8 mouse cellular contexts compared by ENCODE assay signal in genomic region chr2:125723408-125724085, GRCm38 (mm10). TPM values are rescaled to one million over a fixed set of nuclear protein-coding genes. Genes with fewer than 3 reads are reported as not detected.
DNase-seq lines count a peak whose midpoint lies in the region; ATAC-seq and TF ChIP-seq lines count a peak whose summit lies in the region.

No protein-coding gene starts in this region.

- DNase-seq in left cerebral cortex, adult 2 months (ENCODE audit: extremely low spot score in 1 of 2, low spot score in 2 of 2): peak; percentile 36 to 42
- DNase-seq in left cerebral cortex, adult 11 months (ENCODE audit: low spot score): no peak
- peak; percentile 58 for DNase-seq in cerebellum, adult 8-10 months
- peak; percentile 40 for DNase-seq in gastrocnemius, adult 18-20 months (ENCODE audit: low spot score)
- peak; percentile 76 for DNase-seq in hindbrain, postnatal 0 days (ENCODE audit: low spot score)

- H3K27me3 ChIP-seq in hindbrain, postnatal 0 days (ENCODE audit: insufficient read depth, low read length): no peaks in the 10 kb centered on the region
- H3K27me3 ChIP-seq in limb, embryonic 12.5 days: peaks cover 46% of the 10 kb centered on the region
- H3K27me3 ChIP-seq in midbrain, embryonic 12.5 days: peaks cover 70% of the 10 kb centered on the region
- peaks cover 2% of the 10 kb centered on the region; the same call in 1 of the 2 replicates for H3K27me3 ChIP-seq in testis, adult 2 months (ENCODE audit: control insufficient read depth, insufficient read depth, low read length)

- WGBS in hindbrain, postnatal 0 days: under 1% methylated on average over 32 of the region's 34 CpGs
- under 1% methylated on average over 34 of the region's 34 CpGs for WGBS in limb, embryonic 12.5 days
- under 1% methylated on average over 34 of the region's 34 CpGs for WGBS in midbrain, embryonic 12.5 days

- H3K36me3 ChIP-seq in hindbrain, postnatal 0 days (ENCODE audit: insufficient read depth, low read length): no peaks in the 10 kb centered on the region
- no peaks in the 10 kb centered on the region for H3K36me3 ChIP-seq in limb, embryonic 12.5 days
- H3K36me3 ChIP-seq in midbrain, embryonic 12.5 days: no peaks in the 10 kb centered on the region
- H3K36me3 ChIP-seq in testis, adult 2 months (ENCODE audit: control insufficient read depth, insufficient read depth, low read length): no peaks in the 10 kb centered on the region

- peak; percentile 81 for ATAC-seq in hindbrain, postnatal 0 days
- ATAC-seq in limb, embryonic 12.5 days (ENCODE audit: insufficient number of reproducible peaks, insufficient read depth, low FRiP score, low TSS enrichment, low read depth): peak; percentile 74
- peak; percentile 87 for ATAC-seq in midbrain, embryonic 12.5 days (ENCODE audit: low FRiP score, low read depth)

- H3K4me2 ChIP-seq in hindbrain, postnatal 0 days (ENCODE audit: low read depth, low read length): peak overlapping the region; percentile 91
- peak overlapping the region; percentile 100 for H3K4me2 ChIP-seq in limb, embryonic 12.5 days
- peak overlapping the region; percentile 99 for H3K4me2 ChIP-seq in midbrain, embryonic 12.5 days (replicated peaks)

- peak; percentile 22 for TF ChIP-seq CTCF in left cerebral cortex, adult 2 months (IDR thresholded peaks at IDR 0.05)
- TF ChIP-seq CTCF in hindbrain, postnatal 0 days (IDR thresholded peaks at IDR 0.05; ENCODE audit: low read depth): peak; percentile 50
- TF ChIP-seq CTCF in testis, adult 2 months (IDR thresholded peaks at IDR 0.05; ENCODE audit: control insufficient read depth, insufficient read depth, insufficient replicate concordance, low read depth, low read length): no peak

- peak overlapping the region; percentile 57 for H3K9ac ChIP-seq in hindbrain, postnatal 0 days (replicated peaks; ENCODE audit: low read length)
- H3K9ac ChIP-seq in limb, embryonic 12.5 days (replicated peaks): peak overlapping the region; percentile 55
- peak overlapping the region; percentile 56 for H3K9ac ChIP-seq in midbrain, embryonic 12.5 days (replicated peaks)

- peaks cover 6% of the 10 kb centered on the region; the same call in 1 of the 2 replicates for H3K4me1 ChIP-seq in hindbrain, postnatal 0 days (ENCODE audit: insufficient read depth, low read length)
- H3K4me1 ChIP-seq in limb, embryonic 12.5 days (replicated peaks): peaks cover 14% of the 10 kb centered on the region
- H3K4me1 ChIP-seq in midbrain, embryonic 12.5 days: peaks cover 22% of the 10 kb centered on the region
- H3K4me1 ChIP-seq in testis, adult 2 months (ENCODE audit: control insufficient read depth, insufficient read depth, low read length): peaks cover 11% of the 10 kb centered on the region

- H3K27ac ChIP-seq in left cerebral cortex, adult 2 months: peak overlapping the region; percentile 34; the same call in 1 of the 2 replicates
- peak overlapping the region; percentile 67 for H3K27ac ChIP-seq in hindbrain, postnatal 0 days
- no peak overlapping the region; the same call in 1 of the 2 replicates for H3K27ac ChIP-seq in limb, embryonic 12.5 days
- H3K27ac ChIP-seq in midbrain, embryonic 12.5 days (replicated peaks): peak overlapping the region; percentile 49; the same call in 1 of the 2 replicates
- H3K27ac ChIP-seq in testis, adult 2 months (ENCODE audit: control insufficient read depth, insufficient read depth, low read depth, low read length): peak overlapping the region; percentile 32; the same call in 1 of the 2 replicates

- peak overlapping the region; percentile 57 for H3K4me3 ChIP-seq in left cerebral cortex, adult 2 months
- peak overlapping the region; percentile 49 for H3K4me3 ChIP-seq in hindbrain, postnatal 0 days (ENCODE audit: low read length)
- H3K4me3 ChIP-seq in limb, embryonic 12.5 days (replicated peaks): peak overlapping the region; percentile 55
- H3K4me3 ChIP-seq in midbrain, embryonic 12.5 days: peak overlapping the region; percentile 56
- peak overlapping the region; percentile 48 for H3K4me3 ChIP-seq in testis, adult 2 months (ENCODE audit: control insufficient read depth, low read depth, low read length)

- TF ChIP-seq POLR2A in testis, adult 2 months (IDR thresholded peaks at IDR 0.05; ENCODE audit: control insufficient read depth, low read depth, low read length): no peak; the same call in 1 of the 2 replicates

- no peaks in the 10 kb centered on the region for H3K9me3 ChIP-seq in hindbrain, postnatal 0 days (ENCODE audit: low read length)
- no peaks in the 10 kb centered on the region for H3K9me3 ChIP-seq in limb, embryonic 12.5 days
- no peaks in the 10 kb centered on the region for H3K9me3 ChIP-seq in midbrain, embryonic 12.5 days

- intact Hi-C loops in left cerebral cortex, adult 2 months (cut with DNase I): loop anchor here (2.0 kb wide), 1 partner anchor 51 kb away; the partner anchor contains the start of gene Eid1

RNA-seq across cellular contexts. Expression of gene Shc4, which starts 0.4 kb away (rescaled TPM):
- 1 to 10 TPM; 4.6 to 5.5 TPM for total RNA-seq in left cerebral cortex, adult 2 months (2021)
- total RNA-seq in gastrocnemius, adult 18-20 months (2021): 1 to 10 TPM in 1 of 2 experiments, under 1 TPM in 1; 0.71 to 1.0 TPM
- total RNA-seq in hindbrain, postnatal 0 days (2014; rRNA removed): 9.1 and 11.1 TPM in 2 replicates
- polyA plus RNA-seq in hindbrain, postnatal 0 days (2015; fragmentation: Nextera tagmentation; extraction: Ambion mirVana): 3.9 and 4.5 TPM in 2 replicates
- polyA plus RNA-seq in limb, embryonic 12.5 days (2016; fragmentation: Nextera tagmentation; extraction: Ambion mirVana): 1.1 and 1.2 TPM in 2 replicates
- 1.3 and 2.1 TPM in 2 replicates for polyA plus RNA-seq in midbrain, embryonic 12.5 days (2016; fragmentation: Nextera tagmentation; extraction: Ambion mirVana)
- polyA plus RNA-seq in testis, adult 2 months (2012; rRNA removed): 4.8 and 8.5 TPM in 2 replicates

RNA-seq across cellular contexts. Expression of gene Eid1, which starts 50.7 kb away (rescaled TPM):
- 100 to 1,000 TPM; 209 to 229 TPM for total RNA-seq in left cerebral cortex, adult 2 months (2021)
- total RNA-seq in gastrocnemius, adult 18-20 months (2021): 10 to 100 TPM; 19.1 to 23.3 TPM
- 262 and 346 TPM in 2 replicates for total RNA-seq in hindbrain, postnatal 0 days (2014; rRNA removed)
- 393 and 394 TPM in 2 replicates for polyA plus RNA-seq in hindbrain, postnatal 0 days (2015; fragmentation: Nextera tagmentation; extraction: Ambion mirVana)
- 276 and 293 TPM in 2 replicates for polyA plus RNA-seq in limb, embryonic 12.5 days (2016; fragmentation: Nextera tagmentation; extraction: Ambion mirVana)
- 298 and 327 TPM in 2 replicates for polyA plus RNA-seq in midbrain, embryonic 12.5 days (2016; fragmentation: Nextera tagmentation; extraction: Ambion mirVana)
- polyA plus RNA-seq in testis, adult 2 months (2012; rRNA removed): 4.2 and 5.4 TPM in 2 replicates

RNA-seq across cellular contexts. Expression of gene Secisbp2l, which starts 59.1 kb away (rescaled TPM):
- 100 to 1,000 TPM in 1 of 2 experiments, 10 to 100 TPM in 1; 97.4 to 100 TPM for total RNA-seq in left cerebral cortex, adult 2 months (2021)
- 10 to 100 TPM; 15.0 to 17.0 TPM for total RNA-seq in gastrocnemius, adult 18-20 months (2021)
- 43.5 and 47.4 TPM in 2 replicates for total RNA-seq in hindbrain, postnatal 0 days (2014; rRNA removed)
- polyA plus RNA-seq in hindbrain, postnatal 0 days (2015; fragmentation: Nextera tagmentation; extraction: Ambion mirVana): 26.6 and 27.8 TPM in 2 replicates
- polyA plus RNA-seq in limb, embryonic 12.5 days (2016; fragmentation: Nextera tagmentation; extraction: Ambion mirVana): 21.4 and 22.4 TPM in 2 replicates
- polyA plus RNA-seq in midbrain, embryonic 12.5 days (2016; fragmentation: Nextera tagmentation; extraction: Ambion mirVana): 28.1 and 30.5 TPM in 2 replicates
- polyA plus RNA-seq in testis, adult 2 months (2012; rRNA removed): 3.8 and 4.0 TPM in 2 replicates

Comparison
In these comparisons a context has a peak if more than half of its experiments do, and no peak if none do; other contexts are left out.
1. RNA of gene Eid1, which starts 50.7 kb away (polyA plus RNA-seq): 393 to 394 TPM in hindbrain, postnatal 0 days, 298 to 327 TPM in midbrain, embryonic 12.5 days and 276 to 293 TPM in limb, embryonic 12.5 days; 4.2 to 5.4 TPM in testis, adult 2 months; every median in the first group is over 10 times any median in the second.
2. Peak in every context shown above with its lines, with median percentiles within 50 percentile points of each other: H3K4me3 ChIP-seq, ATAC-seq, H3K4me2 ChIP-seq and H3K9ac ChIP-seq.